Mouse (Mus musculus): Measurements from ENCODE around the gene Nmnat3. TPM values are rescaled to one million over a fixed set of nuclear protein-coding genes. Genes with fewer than 3 reads are reported as not detected.

Gene Nmnat3
- polyA plus RNA-seq, 1 experiment from 2014 or later = 13.7 TPM

DNA sequence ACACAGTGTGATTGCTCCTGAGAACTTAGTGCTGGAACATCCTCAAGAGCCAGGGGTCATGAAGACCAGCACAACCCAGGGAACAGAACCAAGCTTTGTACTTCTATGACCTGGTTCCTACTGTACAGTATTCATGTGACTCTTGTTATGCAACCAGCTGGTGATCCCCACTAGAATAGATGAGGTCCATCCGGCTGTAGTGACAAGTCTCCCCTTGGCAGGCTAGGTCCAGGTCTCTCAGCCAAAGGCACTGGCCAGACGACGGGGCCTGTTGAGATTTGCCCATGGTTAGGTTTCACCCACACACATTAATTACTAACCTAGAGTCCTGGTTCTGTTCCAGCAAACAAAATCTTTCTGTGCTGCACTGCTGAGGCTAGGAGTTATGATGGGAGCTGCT is 131.1 kb downstream of the Nmnat3 start:
- WGBS = 86% methylated on average over 3 of the region's 3 CpGs
- H3K4me3 ChIP-seq (ENCODE audit: low read length) = no peak overlapping the region
- no peak for ATAC-seq (replicated peaks; ENCODE audit: extremely low read depth, insufficient read depth, low FRiP score)
- H3K4me2 ChIP-seq (ENCODE audit: low read depth, low read length) = no peak overlapping the region
- H3K36me3 ChIP-seq (ENCODE audit: control insufficient read depth, insufficient read depth) = no peaks in the 10 kb centered on the region
- H3K9me3 ChIP-seq (replicated peaks; ENCODE audit: control insufficient read depth, low read length) = no peaks in the 10 kb centered on the region
- H3K27me3 ChIP-seq (ENCODE audit: control insufficient read depth, insufficient read depth, low read length) = no peaks in the 10 kb centered on the region; the same call in 1 of the 2 replicates
- no peak overlapping the region for H3K27ac ChIP-seq (ENCODE audit: low read length)
- H3K4me1 ChIP-seq (ENCODE audit: control insufficient read depth, insufficient read depth, low read length) = no peaks in the 10 kb centered on the region
- no peak overlapping the region for H3K9ac ChIP-seq (ENCODE audit: low read length)

DNA sequence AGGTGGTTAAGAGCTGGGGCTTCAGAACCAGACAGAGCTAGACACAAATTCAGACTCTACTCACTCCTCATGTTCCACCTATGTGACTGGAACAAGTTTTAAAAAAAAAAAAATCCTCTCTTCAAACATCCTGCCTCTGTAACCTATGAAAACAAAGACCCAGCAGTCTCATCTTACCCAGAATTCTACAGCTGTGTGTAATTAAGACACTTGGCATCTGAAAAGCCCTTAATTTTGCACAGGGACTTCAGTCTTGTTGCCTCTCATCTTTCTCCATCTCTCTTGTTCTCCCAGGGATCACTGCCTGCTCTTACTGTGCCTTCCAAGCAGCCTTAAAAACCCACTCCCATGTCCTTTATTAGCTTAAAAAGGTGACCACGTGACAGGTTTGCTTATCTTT is 133.4 kb downstream of the Nmnat3 start:
- H3K27ac ChIP-seq (ENCODE audit: low read length) = no peak overlapping the region
- no peak overlapping the region for H3K4me2 ChIP-seq (ENCODE audit: low read depth, low read length)
- no peaks in the 10 kb centered on the region for H3K36me3 ChIP-seq (ENCODE audit: control insufficient read depth, insufficient read depth)
- 0 out of 2 replicates have a peak, but pooled peaks cover 2% of the 10 kb centered on the region for H3K4me1 ChIP-seq (ENCODE audit: control insufficient read depth, insufficient read depth, low read length)
- H3K4me3 ChIP-seq (ENCODE audit: low read length) = no peak overlapping the region
- no peaks in the 10 kb centered on the region for H3K9me3 ChIP-seq (replicated peaks; ENCODE audit: control insufficient read depth, low read length)
- 52% methylated on average over 1 of the region's 1 CpGs for WGBS
- no peak for ATAC-seq (replicated peaks; ENCODE audit: extremely low read depth, insufficient read depth, low FRiP score)
- H3K9ac ChIP-seq (ENCODE audit: low read length) = no peak overlapping the region
- H3K27me3 ChIP-seq (ENCODE audit: control insufficient read depth, insufficient read depth, low read length) = no peaks in the 10 kb centered on the region; the same call in 1 of the 2 replicates

DNA sequence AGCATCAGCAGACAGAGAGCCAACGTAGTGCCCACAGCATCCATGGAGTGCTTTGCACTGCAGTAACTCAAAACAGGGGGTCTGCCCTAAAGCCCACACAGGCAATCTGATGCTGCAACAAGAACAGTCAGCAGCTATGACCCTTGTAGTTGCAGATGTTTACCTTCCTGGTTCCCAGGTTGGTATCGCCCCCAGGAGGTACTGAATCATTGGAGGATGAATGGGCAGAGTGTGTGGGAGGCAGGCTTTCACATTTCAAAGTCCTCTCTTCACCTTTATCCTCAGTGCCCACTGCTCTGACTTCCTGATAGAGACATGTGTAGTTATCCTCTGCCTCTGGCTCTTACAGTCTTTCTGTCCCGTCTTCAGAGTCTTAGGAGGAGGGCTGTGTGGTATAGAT is 134.7 kb downstream of the Nmnat3 start:
- Histone ChIP-seq H3K9me3 (replicated peaks; ENCODE audit: control insufficient read depth, low read length) (no peaks in the 10 kb centered on the region), H3K9ac (ENCODE audit: low read length) (no peak overlapping the region), H3K27ac (ENCODE audit: low read length) (no peak overlapping the region), H3K4me3 (ENCODE audit: low read length) (no peak overlapping the region), H3K4me1 (ENCODE audit: control insufficient read depth, insufficient read depth, low read length) (0 out of 2 replicates have a peak, but pooled peaks cover 2% of the 10 kb centered on the region), H3K4me2 (ENCODE audit: low read depth, low read length) (no peak overlapping the region), H3K27me3 (ENCODE audit: control insufficient read depth, insufficient read depth, low read length) (no peaks in the 10 kb centered on the region; the same call in 1 of the 2 replicates), H3K36me3 (ENCODE audit: control insufficient read depth, insufficient read depth) (no peaks in the 10 kb centered on the region)
- WGBS = 55% methylated on average over 3 of the region's 3 CpGs
- no peak for ATAC-seq (replicated peaks; ENCODE audit: extremely low read depth, insufficient read depth, low FRiP score)

DNA sequence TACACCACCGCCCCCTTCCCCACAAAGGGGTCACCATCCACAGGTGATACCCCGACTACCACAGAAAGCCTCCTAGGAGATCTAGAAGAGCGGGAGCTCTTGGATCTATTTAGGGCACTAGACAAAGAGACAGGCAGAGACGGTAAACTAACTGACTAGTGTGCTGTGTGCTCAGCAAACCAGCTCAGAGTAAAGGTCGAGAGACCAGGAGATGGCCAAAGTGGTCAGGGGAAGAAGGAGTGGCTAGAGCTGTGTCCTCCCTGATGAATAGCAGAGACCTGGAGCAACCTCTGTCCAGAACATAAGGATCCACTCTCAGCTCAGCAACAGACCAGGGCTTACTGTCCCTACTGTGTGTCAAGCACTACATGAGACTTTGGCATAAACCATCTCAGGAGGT is 135.4 kb downstream of the Nmnat3 start, which contains the start of gene Rbp1:
TSS of gene Rbp1 (plus strand) at position 306 of the 400 bp plus-strand sequence.
- WGBS = 73% methylated on average over 5 of the region's 5 CpGs
- H3K9ac ChIP-seq (ENCODE audit: low read length) = no peak within 1 kb of the TSS

DNA sequence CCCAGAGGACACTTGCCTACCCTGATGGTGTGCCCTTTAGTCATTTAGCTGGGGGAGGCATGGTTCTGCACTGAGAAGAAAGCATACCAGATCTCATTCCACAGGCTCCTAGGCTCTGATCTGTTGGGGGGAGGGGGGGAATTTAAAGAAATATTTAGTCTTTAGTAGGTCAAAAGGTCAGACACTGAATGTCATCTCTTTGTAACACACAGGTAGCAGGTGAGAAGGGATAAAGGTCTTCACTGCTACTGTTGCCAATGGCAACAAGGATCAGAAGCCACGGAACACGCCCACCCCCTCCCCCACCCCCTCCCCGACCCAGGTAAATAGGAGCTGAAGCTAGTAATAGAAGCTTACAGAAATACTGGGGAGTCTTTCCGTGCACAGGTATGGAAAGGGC is 136.5 kb downstream of the Nmnat3 start:
- Histone ChIP-seq H3K9me3 (replicated peaks; ENCODE audit: control insufficient read depth, low read length) (no peaks in the 10 kb centered on the region), H3K4me1 (ENCODE audit: control insufficient read depth, insufficient read depth, low read length) (peaks cover 4% of the 10 kb centered on the region; the same call in 1 of the 2 replicates), H3K9ac (ENCODE audit: low read length) (no peak overlapping the region), H3K4me3 (ENCODE audit: low read length) (no peak overlapping the region), H3K4me2 (ENCODE audit: low read depth, low read length) (no peak overlapping the region), H3K27ac (ENCODE audit: low read length) (no peak overlapping the region), H3K36me3 (ENCODE audit: control insufficient read depth, insufficient read depth) (no peaks in the 10 kb centered on the region), H3K27me3 (ENCODE audit: control insufficient read depth, insufficient read depth, low read length) (no peaks in the 10 kb centered on the region; the same call in 1 of the 2 replicates)
- ATAC-seq (replicated peaks; ENCODE audit: extremely low read depth, insufficient read depth, low FRiP score) = no peak
- 25% methylated on average over 4 of the region's 4 CpGs for WGBS

More for the DNA sequence above, 135.4 kb downstream of the Nmnat3 start, which contains the start of gene Rbp1:
- no peak for ATAC-seq (replicated peaks; ENCODE audit: extremely low read depth, insufficient read depth, low FRiP score)
- 0 out of 2 replicates have a peak, but pooled peaks cover 2% of the 10 kb centered on the region for H3K4me1 ChIP-seq (ENCODE audit: control insufficient read depth, insufficient read depth, low read length)
- H3K4me3 ChIP-seq (ENCODE audit: low read length) = no peak within 1 kb of the TSS
- no peaks in the 10 kb centered on the region for H3K9me3 ChIP-seq (replicated peaks; ENCODE audit: control insufficient read depth, low read length)
- H3K36me3 ChIP-seq (ENCODE audit: control insufficient read depth, insufficient read depth) = no peaks in the 10 kb centered on the region
- no peaks in the 10 kb centered on the region; the same call in 1 of the 2 replicates for H3K27me3 ChIP-seq (ENCODE audit: control insufficient read depth, insufficient read depth, low read length)
- no peak within 1 kb of the TSS for H3K27ac ChIP-seq (ENCODE audit: low read length)
- no peak within 1 kb of the TSS for H3K4me2 ChIP-seq (ENCODE audit: low read depth, low read length)

DNA sequence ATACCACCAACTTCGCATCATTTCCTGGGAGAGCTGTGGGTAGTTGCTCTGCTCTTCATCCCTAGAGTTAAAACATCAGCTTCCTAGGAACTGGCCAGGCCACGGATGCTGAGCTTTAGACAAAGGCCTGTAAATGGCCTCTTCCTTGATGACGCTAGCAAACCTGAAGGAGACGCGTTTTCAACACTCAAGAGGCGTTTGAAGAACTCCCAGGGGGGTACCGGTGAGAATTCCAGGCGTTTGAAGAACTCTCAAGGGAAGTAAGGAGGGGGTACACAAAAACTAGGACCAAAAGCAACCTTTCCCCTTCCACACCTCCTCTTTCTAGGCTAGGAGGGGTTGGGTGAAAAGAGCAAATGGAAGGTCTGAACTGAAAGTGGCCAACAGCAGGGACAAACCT is 137.1 kb downstream of the Nmnat3 start:
- peak overlapping the region; percentile 72; the same call in 1 of the 2 replicates for H3K9ac ChIP-seq (ENCODE audit: low read length)
- H3K4me1 ChIP-seq (ENCODE audit: control insufficient read depth, insufficient read depth, low read length) = peaks cover 9% of the 10 kb centered on the region
- H3K27ac ChIP-seq (ENCODE audit: low read length) = no peak overlapping the region
- 6% methylated on average over 8 of the region's 8 CpGs for WGBS
- no peak for ATAC-seq (replicated peaks; ENCODE audit: extremely low read depth, insufficient read depth, low FRiP score)
- peak overlapping the region; percentile 61 for H3K4me3 ChIP-seq (ENCODE audit: low read length)
- H3K27me3 ChIP-seq (ENCODE audit: control insufficient read depth, insufficient read depth, low read length) = no peaks in the 10 kb centered on the region; the same call in 1 of the 2 replicates
- no peaks in the 10 kb centered on the region for H3K9me3 ChIP-seq (replicated peaks; ENCODE audit: control insufficient read depth, low read length)
- peak overlapping the region; percentile 80 for H3K4me2 ChIP-seq (ENCODE audit: low read depth, low read length)
- H3K36me3 ChIP-seq (ENCODE audit: control insufficient read depth, insufficient read depth) = no peaks in the 10 kb centered on the region

DNA sequence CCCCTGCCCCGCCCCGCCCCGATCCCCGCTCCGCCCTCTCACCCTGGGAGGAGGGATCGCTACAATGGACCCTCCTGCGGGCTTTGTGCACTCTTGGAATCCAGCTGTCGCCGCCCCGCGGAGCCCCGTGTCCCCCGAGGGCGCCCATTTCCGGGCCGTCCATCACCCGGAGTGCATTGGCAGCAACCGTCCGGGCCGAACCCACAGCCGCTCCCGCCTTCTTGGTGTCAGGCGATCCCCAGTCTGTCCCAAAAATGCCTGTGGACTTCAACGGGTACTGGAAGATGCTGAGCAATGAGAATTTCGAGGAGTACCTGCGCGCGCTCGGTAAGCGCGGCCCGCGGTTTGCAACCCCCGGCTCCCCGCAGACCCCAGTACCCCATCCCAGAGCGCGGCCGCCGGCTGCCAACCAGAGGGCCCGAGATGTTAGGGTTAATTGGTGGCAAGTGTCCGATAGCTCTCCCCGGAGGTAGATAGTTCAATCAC is 137.5 kb downstream of the Nmnat3 start:
- Histone ChIP-seq H3K4me2 (ENCODE audit: low read depth, low read length) (peak overlapping the region; percentile 80), H3K4me1 (ENCODE audit: control insufficient read depth, insufficient read depth, low read length) (peaks cover 13% of the 10 kb centered on the region), H3K4me3 (ENCODE audit: low read length) (peak overlapping the region; percentile 61), H3K9me3 (replicated peaks; ENCODE audit: control insufficient read depth, low read length) (no peaks in the 10 kb centered on the region), H3K36me3 (ENCODE audit: control insufficient read depth, insufficient read depth) (no peaks in the 10 kb centered on the region), H3K27ac (ENCODE audit: low read length) (peak overlapping the region; percentile 49), H3K9ac (ENCODE audit: low read length) (peak overlapping the region; percentile 72), H3K27me3 (ENCODE audit: control insufficient read depth, insufficient read depth, low read length) (no peaks in the 10 kb centered on the region; the same call in 1 of the 2 replicates)
- WGBS = under 1% methylated on average over 40 of the region's 42 CpGs
- ATAC-seq (replicated peaks; ENCODE audit: extremely low read depth, insufficient read depth, low FRiP score) = peak; percentile 59

DNA sequence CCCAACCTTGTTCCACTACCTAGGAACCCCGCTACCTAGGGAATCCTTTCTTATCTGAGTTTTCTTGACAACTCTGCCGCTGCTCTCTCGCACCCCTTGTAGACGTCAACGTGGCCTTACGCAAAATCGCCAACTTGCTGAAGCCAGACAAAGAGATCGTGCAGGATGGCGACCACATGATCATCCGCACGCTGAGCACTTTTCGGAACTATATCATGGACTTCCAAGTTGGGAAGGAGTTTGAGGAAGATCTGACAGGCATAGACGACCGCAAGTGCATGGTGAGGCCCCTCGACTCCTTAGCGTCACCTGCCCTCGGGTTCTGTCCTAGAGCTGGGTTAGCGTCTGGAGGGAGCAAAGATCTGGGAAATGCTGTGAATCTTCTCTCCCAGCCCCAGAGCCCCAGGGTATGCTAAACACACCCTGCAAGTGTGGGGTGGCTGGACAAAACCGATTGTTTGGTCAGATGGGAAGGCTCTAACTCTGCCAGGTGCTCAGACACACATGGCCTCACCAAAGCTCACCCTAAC is 138.2 kb downstream of the Nmnat3 start:
- Histone ChIP-seq H3K4me1 (ENCODE audit: control insufficient read depth, insufficient read depth, low read length) (peaks cover 13% of the 10 kb centered on the region), H3K9ac (ENCODE audit: low read length) (peak overlapping the region; percentile 72), H3K27ac (ENCODE audit: low read length) (peak overlapping the region; percentile 49), H3K36me3 (ENCODE audit: control insufficient read depth, insufficient read depth) (no peaks in the 10 kb centered on the region), H3K4me3 (ENCODE audit: low read length) (peak overlapping the region; percentile 61), H3K9me3 (replicated peaks; ENCODE audit: control insufficient read depth, low read length) (no peaks in the 10 kb centered on the region), H3K27me3 (ENCODE audit: control insufficient read depth, insufficient read depth, low read length) (no peaks in the 10 kb centered on the region; the same call in 1 of the 2 replicates), H3K4me2 (ENCODE audit: low read depth, low read length) (peak overlapping the region; percentile 80)
- WGBS = 11% methylated on average over 19 of the region's 19 CpGs
- no peak for ATAC-seq (replicated peaks; ENCODE audit: extremely low read depth, insufficient read depth, low FRiP score)

DNA sequence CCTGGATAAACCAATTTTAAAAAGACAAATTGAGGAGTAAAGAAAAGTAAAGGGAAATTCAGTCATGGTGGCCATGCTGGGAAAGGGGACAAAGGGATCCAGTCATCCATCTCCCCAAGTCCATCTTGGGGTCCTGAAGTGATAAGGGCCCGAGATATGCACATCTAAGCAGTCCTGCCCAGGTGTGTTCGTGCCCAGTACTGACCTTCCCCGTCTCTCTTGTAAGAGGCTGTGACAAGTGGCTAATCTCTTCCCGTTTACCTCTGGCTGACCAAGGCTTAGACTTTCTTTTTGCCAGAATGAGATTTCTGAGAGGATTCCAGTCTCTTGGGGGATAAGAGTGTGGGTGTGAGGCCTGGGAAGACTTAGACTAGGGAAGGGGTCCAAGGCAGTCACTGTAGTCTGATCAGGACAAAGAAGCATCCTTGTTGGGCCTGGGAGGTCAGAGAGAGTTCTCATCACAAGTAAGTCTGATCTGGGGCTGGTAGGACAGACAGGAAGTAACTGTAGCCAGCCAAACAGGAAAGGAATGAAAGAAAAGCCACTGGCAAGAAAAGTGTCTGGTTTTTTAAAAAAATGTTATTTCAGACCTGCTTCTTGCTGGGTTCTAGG is 140.8 kb downstream of the Nmnat3 start:
- H3K27ac ChIP-seq (ENCODE audit: low read length) = peak overlapping the region; percentile 71
- H3K27me3 ChIP-seq (ENCODE audit: control insufficient read depth, insufficient read depth, low read length) = no peaks in the 10 kb centered on the region; the same call in 1 of the 2 replicates
- ATAC-seq (replicated peaks; ENCODE audit: extremely low read depth, insufficient read depth, low FRiP score) = no peak
- H3K9me3 ChIP-seq (replicated peaks; ENCODE audit: control insufficient read depth, low read length) = no peaks in the 10 kb centered on the region
- H3K4me1 ChIP-seq (ENCODE audit: control insufficient read depth, insufficient read depth, low read length) = peaks cover 13% of the 10 kb centered on the region
- H3K9ac ChIP-seq (ENCODE audit: low read length) = no peak overlapping the region
- no peaks in the 10 kb centered on the region for H3K36me3 ChIP-seq (ENCODE audit: control insufficient read depth, insufficient read depth)
- no peak overlapping the region for H3K4me3 ChIP-seq (ENCODE audit: low read length)
- WGBS = 41% methylated on average over 4 of the region's 4 CpGs
- H3K4me2 ChIP-seq (ENCODE audit: low read depth, low read length) = peak overlapping the region; percentile 80
